Mouse (Mus musculus) cerebellum, adult 18-20 months (tissue): Measurements from ENCODE around the gene Nrip1.

Source experiments
- DNase-seq, 2 experiments: peaks; one replicate each; pipeline ENCODE4 v3.0.0; 2021

The Nrip1 gene

DNA sequence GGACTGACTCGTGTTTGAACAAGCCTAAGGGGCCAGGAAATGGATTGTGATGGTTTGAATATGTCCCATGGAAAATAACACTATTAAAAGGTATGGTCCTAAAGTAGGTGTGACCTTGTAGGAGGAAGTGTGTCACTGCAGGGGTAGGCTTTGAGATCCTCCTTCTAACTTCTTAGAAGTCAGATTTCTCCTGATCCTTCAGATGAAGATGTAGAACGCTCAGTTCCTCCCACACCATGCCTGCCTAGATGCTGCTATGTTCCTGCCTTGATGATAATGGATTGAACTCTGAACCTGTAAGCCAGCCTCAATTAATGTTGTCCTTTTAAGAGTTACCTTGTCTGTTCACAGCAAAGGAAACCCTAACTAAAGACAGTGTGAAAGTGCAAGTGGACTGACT lies 62.8 kb downstream of the Nrip1 start:
- DNase-seq = no peak

DNA sequence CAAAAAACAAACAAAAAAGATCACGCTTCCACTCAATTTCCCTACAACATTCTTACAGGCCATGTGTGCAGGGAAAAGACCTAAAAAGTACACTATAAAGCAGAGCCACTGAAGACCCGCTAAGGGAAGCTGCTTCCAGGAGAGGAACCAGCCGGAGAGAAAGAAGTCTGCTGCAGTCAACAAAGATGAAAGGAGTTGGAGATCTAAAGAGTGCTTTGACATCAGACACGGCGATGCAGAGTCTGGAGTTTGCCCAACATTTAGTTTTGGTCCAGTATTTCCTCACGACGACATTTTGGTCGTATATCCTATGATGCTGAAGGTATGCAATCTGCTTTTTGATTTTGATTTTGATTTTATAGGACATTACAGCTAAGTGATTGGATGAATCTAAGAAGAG lies 63.3 kb downstream of the Nrip1 start:
- no peak for DNase-seq

DNA sequence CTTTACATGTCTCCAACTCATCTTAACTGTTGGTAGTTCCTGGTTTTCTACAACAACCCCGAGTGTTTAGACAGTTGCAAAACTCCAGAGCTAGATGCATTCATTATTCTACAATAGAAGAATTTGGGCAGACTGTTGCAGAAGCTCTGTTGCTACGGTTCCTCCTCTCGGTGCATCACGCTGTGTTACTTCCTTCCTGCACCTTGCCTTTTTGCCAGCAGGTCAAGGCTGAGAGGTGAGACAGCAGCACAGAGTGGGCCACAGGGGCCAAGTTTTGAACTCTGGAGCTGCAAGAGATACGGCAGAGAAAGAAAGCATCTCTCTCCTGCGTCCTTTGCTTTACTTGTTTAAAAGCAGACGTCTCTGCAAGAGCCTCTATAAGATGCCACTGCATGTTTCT lies 64.3 kb downstream of the Nrip1 start:
- DNase-seq = peak in 1 of 2 experiments; percentile 27

DNA sequence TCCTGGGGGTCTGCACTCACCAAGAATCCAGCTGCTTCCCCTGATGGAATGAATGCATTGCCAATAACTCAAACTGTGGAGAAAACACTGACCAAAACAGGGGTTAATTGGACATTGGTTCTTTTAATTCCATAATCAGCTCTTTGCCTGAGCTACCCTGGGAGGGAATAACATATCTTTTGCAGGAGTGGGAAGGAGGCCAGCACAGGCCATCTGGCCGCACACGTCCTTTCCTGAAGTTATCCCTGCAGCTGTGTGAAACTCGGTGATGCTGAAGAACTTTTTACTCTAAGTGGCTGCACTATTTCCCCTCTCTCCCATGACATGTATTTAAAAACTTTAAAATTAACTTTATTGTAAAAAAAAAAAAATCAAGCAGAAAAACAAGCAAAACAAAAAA lies 66.6 kb downstream of the Nrip1 start:
- peak; percentile 64 to 67 for DNase-seq

DNA sequence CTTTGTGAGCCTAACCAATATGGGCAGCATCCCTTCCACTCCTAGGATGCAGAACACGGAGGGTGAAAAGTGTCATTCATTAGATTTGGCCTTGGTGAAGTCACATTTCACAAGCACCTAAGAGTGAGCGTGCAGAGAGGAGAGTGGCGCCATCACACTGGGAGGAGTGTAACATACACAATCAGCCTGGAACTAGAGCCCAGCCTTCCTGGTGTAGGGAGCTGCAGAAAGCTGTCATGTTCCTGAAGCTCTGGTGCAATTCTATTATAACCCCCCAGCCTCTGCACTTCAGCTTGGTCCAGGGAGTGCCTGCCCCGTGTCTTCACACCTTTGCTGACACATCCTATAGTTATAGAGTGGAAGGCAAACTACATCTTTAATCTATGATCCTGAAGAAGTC lies 67.2 kb downstream of the Nrip1 start:
- DNase-seq = no peak

DNA sequence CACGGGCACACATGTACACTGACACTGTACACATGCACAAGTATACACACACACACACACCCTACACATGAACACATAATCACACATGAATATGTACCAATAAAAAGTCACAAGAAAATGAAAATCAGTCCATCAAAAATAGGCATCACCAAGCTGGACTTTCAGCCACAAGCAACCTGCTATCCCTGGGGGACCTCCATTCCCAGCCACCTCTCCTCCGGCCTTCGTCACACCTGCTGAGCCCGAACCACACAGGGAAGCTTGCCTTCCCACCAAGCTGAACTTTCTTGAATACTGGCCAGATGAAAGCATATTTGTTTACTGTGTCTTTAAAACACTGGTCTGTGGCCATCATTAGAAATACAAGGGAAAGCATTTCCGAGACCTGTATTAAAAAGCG lies 70.2 kb downstream of the Nrip1 start:
- DNase-seq = no peak

DNA sequence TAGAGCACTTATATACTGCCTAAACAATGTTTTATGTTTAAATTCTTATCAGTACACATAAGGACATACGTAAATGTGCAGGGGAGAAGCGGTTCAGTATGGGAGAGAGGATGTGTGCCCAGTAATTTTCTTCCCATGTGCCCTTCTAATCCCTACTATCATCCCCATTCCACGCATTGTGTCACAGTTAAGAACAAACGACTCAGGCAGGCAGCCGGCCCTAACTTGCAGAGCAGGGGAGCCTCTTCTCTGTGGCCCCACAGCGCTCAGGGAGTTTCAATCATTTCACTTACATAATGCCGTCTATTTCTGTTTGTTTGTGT lies 71.9 kb downstream of the Nrip1 start:
- DNase-seq = peak in 1 of 2 experiments; percentile 24

DNA sequence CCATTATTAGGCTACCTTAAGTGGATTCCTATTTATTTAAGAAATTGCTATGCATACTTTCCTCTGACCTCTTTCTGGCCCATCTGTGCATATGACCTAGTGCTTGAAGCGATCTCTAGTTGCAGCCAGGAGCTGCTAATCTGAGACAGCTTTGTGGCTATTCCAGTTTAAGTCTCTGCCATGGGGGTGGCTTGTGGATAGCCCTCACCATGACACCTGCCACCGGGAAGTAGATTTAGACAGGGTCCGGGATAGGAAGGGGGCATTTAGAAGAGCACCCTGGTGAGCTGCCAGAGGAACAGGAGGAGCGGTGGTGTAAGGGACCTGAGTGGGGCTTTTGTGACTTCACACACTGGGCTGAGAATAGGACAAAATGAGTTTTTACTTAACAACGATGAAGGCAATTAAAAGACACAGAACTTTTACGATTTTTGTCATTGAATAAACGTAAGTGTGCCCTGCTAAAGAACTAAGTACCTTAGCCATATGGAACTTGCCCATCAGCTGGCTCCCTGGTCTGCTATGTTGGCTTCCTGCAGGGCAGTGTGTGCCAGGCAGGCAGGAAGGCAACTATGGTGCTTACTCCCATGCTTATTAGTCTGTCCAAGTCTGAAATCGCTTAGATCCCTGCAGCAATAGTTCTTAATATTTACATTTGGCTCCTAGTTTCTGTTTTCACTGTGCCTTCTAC lies 72.4 kb downstream of the Nrip1 start:
- DNase-seq = peak; percentile 43 to 44

DNA sequence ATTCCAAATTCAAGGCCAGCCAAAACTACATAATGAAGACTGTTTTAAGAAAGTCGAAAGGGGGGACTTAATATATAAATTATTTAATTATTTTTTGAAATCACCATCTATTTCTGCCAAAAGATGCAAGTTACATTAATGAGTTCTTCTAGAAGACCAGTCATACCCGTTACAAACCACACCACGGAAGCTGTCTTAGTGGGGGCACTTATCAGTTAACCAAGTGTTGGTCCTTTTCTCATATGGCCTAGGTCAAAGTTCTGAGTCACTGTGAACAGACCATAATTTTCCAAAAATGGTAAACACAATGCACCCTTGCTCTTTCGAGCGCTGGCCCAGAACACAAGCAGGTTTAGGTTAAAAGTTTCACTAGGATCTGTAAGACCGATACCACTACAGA lies 73.2 kb downstream of the Nrip1 start:
- no peak for DNase-seq

DNA sequence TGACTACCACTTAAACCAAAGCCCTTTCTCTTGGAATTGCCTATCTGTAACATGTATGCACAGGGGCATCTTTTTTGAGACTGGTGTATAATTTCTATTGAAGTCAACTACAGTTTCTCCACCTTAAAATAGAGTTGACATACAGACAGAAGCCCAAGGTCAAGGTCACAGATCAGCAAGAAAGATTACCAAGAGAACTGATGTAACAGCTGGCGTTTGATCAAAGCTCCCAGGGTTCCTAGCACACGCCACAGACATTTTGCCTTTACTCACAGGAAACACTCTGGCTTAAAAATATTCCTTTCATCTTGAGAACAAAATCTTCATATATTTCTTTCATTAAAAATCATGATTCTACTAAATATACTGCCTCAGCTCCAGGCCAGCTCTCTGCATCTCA lies 74.1 kb downstream of the Nrip1 start:
- no peak for DNase-seq

DNA sequence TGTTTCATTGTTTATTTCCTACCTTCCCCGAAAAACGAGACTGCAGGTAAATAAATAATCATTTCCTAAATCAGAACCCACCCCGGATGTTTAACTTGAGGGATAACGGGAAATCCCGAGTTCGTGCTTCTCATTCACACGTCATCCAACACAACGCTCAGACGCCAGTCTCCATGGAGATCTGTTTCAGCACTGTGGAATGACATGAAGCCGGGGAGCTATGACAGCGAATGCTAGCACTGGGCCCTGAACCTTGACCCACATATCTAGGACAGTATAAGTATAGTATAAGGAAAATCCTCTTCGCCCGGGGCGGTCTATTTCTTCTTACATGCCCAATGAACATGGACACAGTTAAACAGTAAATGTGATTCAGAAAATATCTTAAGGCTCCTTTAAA lies 78.3 kb downstream of the Nrip1 start:
- DNase-seq = no peak

DNA sequence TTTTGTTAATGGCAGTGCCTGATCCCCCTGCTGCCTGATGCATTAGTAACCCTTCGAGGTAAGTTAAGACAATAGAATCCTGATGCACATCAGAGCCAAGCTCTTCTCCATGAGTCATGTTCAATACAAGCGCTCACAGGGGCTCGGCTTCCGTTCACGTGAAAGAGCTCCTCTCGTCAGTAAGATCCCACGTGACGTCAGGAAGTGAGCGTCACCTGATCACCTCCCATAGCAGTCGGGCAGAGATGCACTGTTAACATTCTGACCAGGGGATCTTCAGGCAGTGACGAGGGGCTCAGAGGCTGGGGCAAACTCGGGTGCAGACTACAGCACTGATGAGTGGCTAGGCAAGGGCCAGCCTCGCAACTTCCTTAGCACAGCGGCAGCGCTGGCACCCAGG lies 79.1 kb downstream of the Nrip1 start:
- no peak for DNase-seq

DNA sequence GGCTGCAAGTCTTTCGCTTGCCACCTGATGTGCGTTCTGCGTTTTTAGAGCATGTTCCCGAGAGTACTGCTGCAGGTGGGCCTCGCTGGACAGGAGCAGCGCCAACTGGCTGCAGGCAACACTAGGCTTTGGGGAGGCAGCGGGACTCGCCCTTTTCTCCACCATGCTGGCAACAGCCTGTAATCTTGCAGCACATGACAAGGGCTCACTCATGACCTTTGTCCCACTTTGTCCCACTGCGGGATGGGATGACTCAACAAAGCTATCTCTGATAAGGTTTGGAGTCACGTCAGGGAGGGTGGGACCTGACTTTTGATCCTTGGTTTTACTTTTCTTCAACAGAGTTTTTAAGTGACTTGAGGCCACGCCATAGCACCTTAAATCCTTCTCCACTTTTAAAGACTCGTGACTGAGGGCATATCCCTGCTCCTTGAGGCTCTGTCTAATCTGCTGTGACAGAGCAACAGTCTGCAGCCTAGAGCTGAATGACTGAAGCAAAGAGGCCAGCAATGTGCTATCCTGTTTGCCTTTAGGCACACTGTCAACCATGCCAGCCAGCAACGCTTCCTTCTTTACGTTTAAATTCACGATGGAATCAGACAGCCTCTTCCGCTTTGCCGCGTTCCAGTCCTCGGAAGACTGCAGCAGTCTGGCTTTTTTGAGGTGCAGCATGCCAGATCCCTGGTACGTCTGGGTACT lies 79.7 kb downstream of the Nrip1 start:
- DNase-seq = no peak

DNA sequence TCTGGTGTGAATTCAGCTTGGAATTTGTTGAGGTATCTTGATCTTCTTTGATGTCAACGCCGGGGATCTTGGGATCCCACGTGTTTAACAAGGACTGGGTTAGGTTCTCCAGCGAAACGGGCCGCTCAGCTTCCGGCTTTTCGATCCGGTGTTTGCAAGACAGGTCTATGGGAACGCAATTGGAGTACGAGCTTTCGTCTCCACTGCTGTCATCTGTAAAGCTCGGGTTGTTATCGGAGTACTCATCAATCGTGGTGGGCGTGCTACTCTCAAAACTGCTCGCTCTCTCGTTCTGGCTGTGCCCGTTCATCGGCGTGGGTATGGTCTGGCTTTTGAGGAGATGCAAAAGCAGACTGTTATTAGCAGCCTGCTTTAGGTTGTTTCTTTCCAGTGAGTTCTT lies 80.5 kb downstream of the Nrip1 start:
- no peak for DNase-seq

DNA sequence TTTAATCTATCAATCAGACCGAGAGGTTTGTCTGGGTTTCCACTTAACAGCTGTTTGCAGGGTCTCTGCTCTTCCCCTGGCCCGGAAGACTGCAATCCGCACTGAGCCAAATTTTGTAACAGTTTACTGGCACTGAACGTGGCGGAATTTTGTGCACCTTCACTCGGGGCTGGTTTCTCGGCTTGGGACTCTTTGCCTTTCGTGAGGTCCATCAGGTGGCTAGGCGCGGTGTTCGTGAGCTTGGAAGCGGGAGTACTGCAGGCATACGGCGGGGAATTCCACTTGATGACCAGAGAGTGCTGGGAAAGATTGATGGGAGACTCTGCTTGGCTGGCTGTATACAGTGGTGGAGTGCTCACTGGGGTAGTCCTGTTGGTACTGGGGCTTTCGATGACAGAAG lies 81.0 kb downstream of the Nrip1 start:
- DNase-seq = no peak

DNA sequence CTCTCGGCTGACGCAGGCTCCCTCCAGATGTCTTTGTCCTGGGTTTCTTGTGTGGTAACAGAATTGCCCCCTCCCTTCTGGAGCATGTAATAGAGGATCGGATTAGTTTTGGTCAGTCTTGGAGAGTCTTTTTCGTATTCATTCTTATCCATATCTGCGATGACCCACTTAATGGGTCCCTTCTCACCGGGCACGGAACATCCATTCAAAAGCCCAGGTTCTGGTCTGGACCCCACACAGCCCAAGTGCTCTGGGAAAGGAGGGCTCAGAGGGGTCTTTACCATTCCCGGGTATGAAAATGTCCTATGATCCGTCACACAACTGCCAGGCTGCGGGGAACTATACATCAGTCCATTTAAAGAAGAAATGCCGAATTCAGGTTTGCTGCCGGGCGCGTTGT lies 82.3 kb downstream of the Nrip1 start:
- DNase-seq = no peak

DNA sequence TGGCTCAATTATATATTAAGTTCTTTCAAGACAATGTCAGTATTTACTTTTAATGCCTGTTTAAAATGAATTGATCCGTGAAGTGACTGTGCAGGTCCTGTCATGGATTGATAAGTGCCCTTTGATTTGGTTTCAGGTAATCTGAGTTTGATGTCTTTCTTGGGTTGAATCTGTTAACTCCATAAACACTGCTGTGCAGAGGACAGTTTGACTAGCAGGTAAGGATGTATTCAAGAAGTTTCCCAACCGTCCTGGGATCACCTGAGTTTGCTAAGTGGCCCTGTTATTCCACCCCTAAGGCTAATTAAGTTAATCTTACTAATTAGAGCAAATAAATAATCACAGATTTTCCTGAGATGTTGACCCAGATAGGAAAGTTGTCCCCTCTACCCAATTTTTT lies 84.1 kb downstream of the Nrip1 start:
- no peak for DNase-seq

DNA sequence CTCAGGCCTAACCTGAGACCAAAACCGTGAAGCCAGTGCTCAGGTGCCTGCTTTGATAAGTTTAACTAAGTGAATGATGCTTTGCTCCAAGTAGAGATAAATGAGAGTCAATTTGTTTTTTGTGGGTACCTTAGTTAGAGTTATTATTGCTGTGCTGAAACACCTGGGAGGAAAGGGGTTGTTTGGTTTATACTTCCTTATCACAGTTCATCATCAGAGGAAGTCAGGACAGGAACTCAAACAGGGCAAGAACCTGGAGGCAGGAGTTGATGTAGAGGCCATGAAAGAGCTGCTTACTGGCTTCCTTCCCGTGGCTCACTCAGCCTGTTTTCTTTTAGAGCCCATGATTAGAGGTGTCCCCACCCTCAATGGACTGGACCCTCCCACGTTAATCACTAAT lies 89.8 kb downstream of the Nrip1 start:
- DNase-seq = no peak

DNA sequence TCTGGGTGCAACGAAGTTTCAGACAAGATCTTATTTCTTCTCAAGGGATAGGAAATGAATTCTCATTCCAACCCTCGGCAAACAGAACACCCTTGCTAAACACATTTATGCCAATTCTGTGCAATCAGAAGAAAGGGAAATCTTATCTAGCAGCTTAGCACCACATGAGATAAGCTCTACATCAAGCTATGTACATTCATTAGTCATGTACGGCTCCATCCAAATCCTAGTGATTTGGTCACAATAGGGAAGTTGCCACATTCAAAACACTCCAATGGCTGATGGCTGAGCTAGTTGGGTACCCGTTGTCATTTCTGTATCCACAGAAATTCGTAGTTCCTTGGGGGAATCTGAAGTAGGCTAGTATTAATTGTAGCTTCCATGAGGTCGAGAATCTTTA lies 91.8 kb downstream of the Nrip1 start:
- DNase-seq = no peak

DNA sequence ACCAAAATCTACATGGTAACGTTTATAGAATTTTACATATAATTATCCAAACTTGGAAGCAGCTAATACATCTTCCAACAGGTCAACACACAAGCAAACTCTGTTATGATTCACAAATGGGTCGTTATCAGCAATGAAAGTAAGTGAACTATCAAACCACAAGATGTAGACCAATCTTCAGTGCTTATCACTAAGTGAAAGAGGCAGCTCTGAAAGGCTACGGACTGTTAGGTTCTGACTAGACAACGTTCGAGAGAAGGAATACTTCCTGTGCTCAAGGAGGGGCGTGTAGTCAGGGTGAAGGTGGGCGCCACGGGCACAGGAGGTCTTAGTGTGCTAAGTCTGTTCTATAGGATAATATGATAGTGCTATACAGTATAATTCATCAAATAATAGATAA lies 93.3 kb downstream of the Nrip1 start:
- no peak for DNase-seq

DNA sequence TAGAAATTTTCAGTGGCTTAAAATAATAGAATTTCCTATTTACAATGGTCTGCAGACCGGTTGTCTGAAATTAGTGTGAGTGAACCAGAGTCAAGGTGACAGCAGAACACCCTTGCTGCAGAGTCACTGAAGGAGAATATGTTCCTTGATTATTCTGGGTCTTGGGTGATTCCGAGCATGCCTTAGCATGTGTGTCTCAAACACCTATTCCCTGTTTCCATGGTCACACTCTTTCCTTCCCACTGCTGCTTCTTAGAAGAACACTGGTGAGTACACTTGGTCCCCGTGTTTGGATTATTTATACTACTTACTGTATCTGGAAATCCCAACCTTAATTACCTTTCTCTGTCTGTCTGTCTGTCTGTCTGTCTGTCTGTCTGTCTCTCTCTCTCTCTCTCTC lies 97.4 kb downstream of the Nrip1 start:
- no peak for DNase-seq

DNA sequence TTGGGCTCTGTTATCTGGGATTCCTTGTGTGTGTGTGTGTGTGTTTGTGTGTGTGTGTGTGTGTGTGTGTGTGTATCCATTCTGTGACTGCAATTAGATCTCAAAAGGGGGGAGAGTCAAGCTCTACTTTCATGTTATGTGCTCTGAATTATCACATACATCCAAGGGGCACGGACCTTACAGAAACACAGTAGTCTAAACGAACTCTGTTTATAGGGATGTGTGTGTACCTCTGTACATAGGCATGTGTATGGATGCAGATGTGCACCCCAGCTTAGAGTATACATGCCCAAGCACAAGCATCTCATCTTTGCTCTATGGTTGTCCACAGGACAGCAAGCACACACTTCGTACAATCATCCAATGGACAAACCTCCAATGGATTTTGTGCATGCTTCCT lies 98.0 kb downstream of the Nrip1 start:
- no peak for DNase-seq

DNA sequence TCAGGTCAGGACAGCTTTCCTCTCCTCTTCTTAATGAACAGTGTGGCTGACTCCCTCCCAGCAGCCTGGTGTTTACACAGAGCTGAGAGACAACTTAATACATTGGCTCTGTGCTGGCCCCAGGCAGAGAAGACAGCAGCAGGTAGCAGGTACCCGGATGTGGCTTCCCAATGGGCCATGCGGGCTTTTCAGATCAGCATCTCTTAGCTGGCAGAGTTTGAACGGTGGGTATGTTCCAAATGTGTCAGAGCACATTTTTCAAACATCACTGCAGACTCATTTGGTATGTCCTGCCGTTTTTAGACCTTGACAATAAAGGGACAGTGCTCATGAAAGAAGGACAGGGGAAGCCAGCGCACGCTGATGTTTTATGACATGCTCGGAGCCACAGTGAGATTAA lies 98.5 kb downstream of the Nrip1 start:
- peak; percentile 58 to 65 for DNase-seq

DNA sequence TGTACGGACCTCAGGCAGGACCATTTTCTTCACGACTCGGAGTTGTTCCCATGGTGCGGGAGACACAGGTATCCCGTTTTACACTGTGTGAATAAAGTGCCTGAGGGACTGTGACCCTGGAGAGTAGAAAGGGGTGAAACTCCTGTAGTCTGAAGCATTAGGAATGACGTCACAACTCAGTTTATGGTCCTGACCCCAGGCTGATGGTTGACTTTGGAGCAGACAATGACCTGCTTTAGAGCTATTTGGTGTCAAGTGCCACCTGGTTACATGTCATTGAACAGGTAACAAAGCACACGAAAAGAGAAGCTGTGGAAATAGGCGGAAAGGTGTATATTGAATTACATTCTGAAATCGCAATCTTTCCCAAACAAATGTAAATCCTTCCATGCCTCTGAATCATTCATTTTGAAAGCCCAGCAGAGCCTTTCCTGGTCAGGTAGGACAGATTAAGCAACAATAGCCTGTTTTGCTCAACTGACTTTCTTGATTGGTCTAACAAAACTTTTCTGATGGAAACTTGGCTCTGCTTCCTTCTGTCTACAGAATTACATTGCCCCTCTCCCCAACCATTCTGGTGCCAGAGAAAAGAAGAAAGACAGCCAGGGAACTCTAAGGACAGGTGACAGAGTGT lies 106.9 kb downstream of the Nrip1 start:
- DNase-seq = no peak

DNA sequence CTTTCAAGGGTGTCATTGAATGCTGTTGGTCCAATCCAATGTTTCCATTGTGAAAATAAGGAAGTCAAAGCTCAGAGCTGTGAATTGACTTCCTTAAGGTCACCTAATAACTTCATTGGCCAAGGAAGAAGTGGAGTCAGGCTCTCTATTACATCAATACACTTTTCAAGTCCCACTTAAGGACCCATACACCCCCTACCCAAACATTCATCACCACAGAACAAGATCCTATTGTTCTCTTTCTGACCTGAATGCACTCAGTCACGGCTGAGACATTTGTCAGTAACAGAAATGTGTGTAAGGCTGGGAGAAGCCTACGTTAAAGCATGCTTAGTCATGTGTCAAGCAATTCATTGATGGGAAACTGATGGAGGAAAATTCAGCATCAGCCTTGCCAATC lies 107.8 kb downstream of the Nrip1 start:
- no peak for DNase-seq
